Mouse (Mus musculus) limb, embryonic 15.5 days (tissue): ENCODE measurements around the gene Psmb10. TPM values are rescaled to one million over a fixed set of nuclear protein-coding genes. Genes with fewer than 3 reads are reported as not detected.
A peak's percentile ranks its signal among the peaks of the same experiment; 100 is the strongest.

Experiments
- ATAC-seq: fragments of 200-750 bp; cut with Nextera tagmentation; 2 replicates; pipeline ENCODE4 v1.8.0; 2017; ENCODE audit warnings: low read depth, moderate TSS enrichment; ENCODE audit not compliant: insufficient number of reproducible peaks, low FRiP score, low TSS enrichment
- H3K27ac ChIP-seq: fragments of 300-500 bp; sonication (generic); 2 replicates; pipeline ENCODE4 v1.5.1; 2015; ENCODE audit warnings: moderate library complexity, mild to moderate bottlenecking, inconsistent platforms
- H3K27me3 ChIP-seq: fragments of 300-500 bp; sonication (generic); 2 replicates; pipeline ENCODE4 v1.6.1; 2015; ENCODE audit warnings: inconsistent platforms
- H3K36me3 ChIP-seq: fragments of 300-500 bp; sonication (generic); 2 replicates; pipeline ENCODE4 v1.6.1; 2015; ENCODE audit warnings: inconsistent platforms
- H3K4me1 ChIP-seq: fragments of 300-500 bp; sonication (generic); 2 replicates; pipeline ENCODE4 v1.6.1; 2015; ENCODE audit warnings: inconsistent platforms
- H3K4me2 ChIP-seq: fragments of 300-500 bp; sonication (generic); 2 replicates; pipeline ENCODE4 v1.6.1; 2015; ENCODE audit warnings: mild to moderate bottlenecking, inconsistent platforms
- H3K4me3 ChIP-seq: fragments of 300-500 bp; sonication (generic); 2 replicates; pipeline ENCODE4 v1.5.1; 2015; ENCODE audit warnings: mild to moderate bottlenecking, inconsistent platforms
- H3K9ac ChIP-seq: fragments of 300-500 bp; sonication (generic); 2 replicates; pipeline ENCODE4 v1.6.1; 2015; ENCODE audit warnings: inconsistent platforms
- H3K9me3 ChIP-seq: fragments of 300-500 bp; sonication (generic); 2 replicates; pipeline ENCODE4 v1.6.1; 2016; ENCODE audit warnings: inconsistent platforms
- WGBS: fragments of 180-500 bp; shearing (Covaris S2); methylation state at CpG from one replicate; pipeline ENCODE4 v1.1.7; 2015; 5-methylcytosine and 5-hydroxymethylcytosine counted together
- polyA plus RNA-seq: library from polyadenylated mRNA; unstranded; fragments of >200 nt; fragmentation: Nextera tagmentation; extraction: Ambion mirVana; gene quantifications from 2 replicates; pipeline ENCODE4 v1.2.1, GENCODE M21; 2015

Gene Psmb10
- polyA plus RNA-seq, 1 experiment from 2014 or later: 30.0 TPM

DNA sequence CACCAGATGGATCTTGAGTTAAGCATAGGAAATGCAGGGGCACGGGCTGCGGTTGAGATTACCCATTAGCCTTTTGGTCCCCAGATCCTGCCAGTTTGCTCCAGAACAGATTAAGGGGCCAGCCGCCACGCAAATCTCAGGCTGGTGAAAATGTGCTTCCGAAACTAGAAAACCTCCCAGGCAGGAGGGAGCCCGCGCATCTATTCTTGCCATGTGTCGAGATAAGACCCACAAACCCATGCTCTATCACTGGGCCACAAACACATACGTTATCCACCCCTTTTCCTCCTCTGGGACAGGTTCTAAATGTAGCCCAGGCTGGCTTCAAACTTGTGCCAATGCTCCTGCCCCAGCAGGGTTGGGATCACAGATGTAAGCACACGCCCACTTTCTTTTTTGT is 23.3 kb upstream of the Psmb10 start:
- H3K4me1 ChIP-seq: peaks cover 54% of the 10 kb centered on the region
- no peak overlapping the region for H3K4me2 ChIP-seq
- H3K27ac ChIP-seq: no peak overlapping the region
- H3K9me3 ChIP-seq: no peaks in the 10 kb centered on the region
- no peaks in the 10 kb centered on the region for H3K27me3 ChIP-seq
- peaks cover 34% of the 10 kb centered on the region for H3K36me3 ChIP-seq
- no peak overlapping the region for H3K4me3 ChIP-seq
- no peak overlapping the region for H3K9ac ChIP-seq
- WGBS: 87% methylated on average over 10 of the region's 10 CpGs
- no peak for ATAC-seq

DNA sequence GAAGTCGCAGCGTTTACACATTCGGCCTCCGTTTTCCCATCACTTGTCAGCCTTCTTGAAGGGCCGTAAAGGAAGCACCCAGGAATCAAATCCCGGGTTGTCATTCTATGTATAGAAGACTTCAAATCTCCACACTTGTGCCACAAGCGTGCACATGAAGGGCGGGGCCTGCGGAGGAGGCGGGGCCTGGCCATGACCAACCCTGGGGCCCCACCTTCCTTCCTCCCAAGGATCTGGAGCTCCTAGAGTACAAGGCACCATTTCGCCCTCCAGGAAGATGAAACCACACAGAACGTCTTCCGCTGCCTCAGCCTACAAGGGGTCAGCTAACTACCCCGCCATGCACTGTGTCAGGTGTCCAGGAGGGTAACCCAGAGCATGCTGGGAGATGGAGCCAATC is 22.9 kb upstream of the Psmb10 start:
- Histone ChIP-seq H3K36me3 (peaks cover 38% of the 10 kb centered on the region), H3K9me3 (no peaks in the 10 kb centered on the region), H3K4me3 (no peak overlapping the region), H3K4me1 (peaks cover 51% of the 10 kb centered on the region), H3K9ac (no peak overlapping the region), H3K27ac (no peak overlapping the region), H3K27me3 (no peaks in the 10 kb centered on the region), H3K4me2 (no peak overlapping the region)
- no peak for ATAC-seq
- 77% methylated on average over 14 of the region's 14 CpGs for WGBS

DNA sequence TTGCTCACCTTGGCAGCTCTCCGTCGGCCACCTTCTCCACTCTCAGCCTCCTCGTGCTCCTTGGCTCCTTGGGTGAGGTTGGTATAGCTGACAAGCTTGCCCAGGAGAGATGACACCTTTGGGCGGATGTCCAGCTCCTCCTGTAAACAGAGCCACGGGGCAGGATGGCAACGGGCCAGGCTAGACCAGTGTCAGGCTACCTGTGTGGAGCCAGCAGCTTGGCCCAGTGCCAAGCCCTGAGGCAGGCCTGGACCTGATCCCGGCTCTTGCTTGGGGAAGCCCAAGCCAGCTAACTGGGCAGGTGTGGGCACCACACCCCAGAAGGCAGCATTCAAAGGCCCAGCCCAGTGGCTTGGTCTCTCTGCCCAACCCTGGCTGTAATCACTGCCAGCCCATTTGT is 21.1 kb upstream of the Psmb10 start:
- WGBS: 64% methylated on average over 7 of the region's 7 CpGs
- no peaks in the 10 kb centered on the region for H3K9me3 ChIP-seq
- peaks cover 42% of the 10 kb centered on the region for H3K4me1 ChIP-seq
- H3K36me3 ChIP-seq: peaks cover 51% of the 10 kb centered on the region
- H3K4me3 ChIP-seq: no peak overlapping the region
- no peak for ATAC-seq
- no peak overlapping the region for H3K4me2 ChIP-seq
- H3K27ac ChIP-seq: no peak overlapping the region
- no peak overlapping the region for H3K9ac ChIP-seq
- no peaks in the 10 kb centered on the region for H3K27me3 ChIP-seq

DNA sequence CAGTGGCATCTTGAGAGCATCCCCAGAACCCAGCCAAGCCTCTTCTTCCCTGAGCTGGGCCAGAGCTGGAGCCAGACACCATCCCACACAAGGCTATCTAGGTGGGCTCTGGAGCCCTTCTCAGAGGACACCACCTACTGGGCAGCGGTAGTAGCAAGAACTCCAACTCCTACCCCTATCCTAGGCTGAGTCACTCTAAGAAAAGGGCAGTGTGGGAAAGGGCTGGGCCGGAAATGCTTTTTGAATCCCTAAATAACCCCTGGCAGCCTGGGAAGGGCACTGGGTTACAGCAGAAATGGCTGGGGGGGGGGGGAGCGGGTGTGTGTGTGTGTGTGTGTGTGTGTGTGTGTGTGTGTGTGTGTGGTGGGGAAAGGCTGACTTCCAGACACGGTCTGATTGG is 19.6 kb upstream of the Psmb10 start:
- H3K9ac ChIP-seq: no peak overlapping the region
- no peak overlapping the region for H3K4me2 ChIP-seq
- H3K4me1 ChIP-seq: peaks cover 29% of the 10 kb centered on the region
- no peak overlapping the region for H3K27ac ChIP-seq
- no peaks in the 10 kb centered on the region for H3K27me3 ChIP-seq
- peaks cover 66% of the 10 kb centered on the region for H3K36me3 ChIP-seq
- H3K4me3 ChIP-seq: no peak overlapping the region
- no peaks in the 10 kb centered on the region for H3K9me3 ChIP-seq
- WGBS: 52% methylated on average over 3 of the region's 4 CpGs
- no peak for ATAC-seq

DNA sequence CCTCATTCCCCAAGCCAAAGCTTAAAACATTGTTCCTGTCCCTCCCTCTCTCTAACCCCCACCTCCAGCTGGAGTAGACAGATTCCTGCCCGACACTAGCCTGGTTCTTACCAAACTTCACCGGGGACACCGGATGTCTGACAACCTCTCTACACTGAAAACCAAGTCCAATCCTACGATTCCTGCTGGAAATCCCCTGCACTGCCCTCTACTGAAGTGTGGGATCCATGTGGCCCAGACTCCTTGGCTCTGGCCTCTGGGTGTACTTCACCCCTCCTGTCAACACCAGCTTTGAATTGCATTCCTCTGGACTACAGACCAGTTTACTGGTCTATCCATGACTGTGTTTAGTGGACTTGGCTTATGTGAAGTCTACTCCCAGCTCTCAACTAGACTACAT is 18.3 kb upstream of the Psmb10 start:
- H3K27ac ChIP-seq: no peak overlapping the region
- no peaks in the 10 kb centered on the region for H3K27me3 ChIP-seq
- no peak overlapping the region for H3K9ac ChIP-seq
- no peaks in the 10 kb centered on the region for H3K9me3 ChIP-seq
- no peak overlapping the region for H3K4me2 ChIP-seq
- peaks cover 77% of the 10 kb centered on the region for H3K36me3 ChIP-seq
- 84% methylated on average over 4 of the region's 4 CpGs for WGBS
- no peak for ATAC-seq
- peaks cover 23% of the 10 kb centered on the region for H3K4me1 ChIP-seq
- H3K4me3 ChIP-seq: no peak overlapping the region

DNA sequence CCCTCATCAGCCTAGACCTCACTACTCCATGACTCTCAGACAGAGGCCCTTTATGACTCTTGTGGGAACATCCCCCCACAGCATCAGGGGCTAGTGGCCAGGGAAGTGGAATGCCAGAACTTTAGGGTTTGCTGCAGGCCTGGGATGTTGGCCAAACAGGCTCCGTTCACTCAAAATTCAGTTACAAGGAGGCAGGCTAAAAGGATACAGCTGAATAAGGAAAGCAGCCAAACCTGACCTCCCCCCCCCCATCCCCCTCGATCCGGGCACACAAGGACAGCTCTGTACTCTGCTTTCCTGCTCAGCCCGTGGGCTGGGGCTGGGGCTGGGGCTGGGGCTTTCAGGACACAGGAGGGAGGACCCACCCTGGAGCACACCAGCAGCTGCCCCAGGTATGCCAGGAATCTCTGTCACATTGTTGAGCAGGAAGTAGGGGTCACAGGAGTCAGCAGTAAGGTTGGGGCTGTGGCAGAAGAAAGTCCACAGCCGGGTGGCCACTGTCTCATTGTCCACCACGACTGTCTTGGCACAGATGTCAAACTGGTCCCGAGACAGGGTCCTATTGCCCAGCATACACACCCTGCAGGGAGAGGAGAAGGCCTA is 12.9 kb upstream of the Psmb10 start:
- H3K4me2 ChIP-seq: no peak overlapping the region
- peaks cover 29% of the 10 kb centered on the region for H3K4me1 ChIP-seq
- no peak overlapping the region; the same call in 1 of the 2 replicates for H3K9ac ChIP-seq
- H3K36me3 ChIP-seq: peaks cover 90% of the 10 kb centered on the region
- WGBS: 25% methylated on average over 7 of the region's 7 CpGs
- H3K27me3 ChIP-seq: no peaks in the 10 kb centered on the region
- ATAC-seq: peak; percentile 83
- no peak overlapping the region for H3K4me3 ChIP-seq
- no peaks in the 10 kb centered on the region for H3K9me3 ChIP-seq
- peak overlapping the region; percentile 88 for H3K27ac ChIP-seq

DNA sequence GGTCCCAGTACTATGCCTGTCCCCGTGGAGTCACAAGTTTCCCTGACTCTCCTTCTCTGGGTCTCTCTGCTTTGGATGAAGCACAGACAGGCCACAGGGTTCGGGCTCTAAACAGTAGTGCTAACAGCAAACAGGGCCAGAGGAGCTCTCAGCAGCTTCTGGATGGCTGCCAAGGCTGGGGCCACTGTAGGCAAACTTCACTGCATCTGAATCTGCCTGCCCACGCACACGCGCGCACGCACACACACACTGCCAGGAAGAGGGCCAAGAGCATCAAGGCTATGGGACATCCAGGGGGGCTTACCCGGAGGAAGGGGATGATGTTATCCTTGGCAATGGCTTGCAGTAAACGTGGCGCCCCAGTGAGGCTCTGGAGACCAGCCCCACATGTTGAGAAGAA is 11.1 kb upstream of the Psmb10 start:
- no peak overlapping the region for H3K9ac ChIP-seq
- H3K36me3 ChIP-seq: peaks cover 94% of the 10 kb centered on the region
- no peaks in the 10 kb centered on the region for H3K27me3 ChIP-seq
- no peaks in the 10 kb centered on the region for H3K9me3 ChIP-seq
- WGBS: 64% methylated on average over 10 of the region's 10 CpGs
- peak overlapping the region; percentile 33; the same call in 1 of the 2 replicates for H3K27ac ChIP-seq
- H3K4me1 ChIP-seq: peaks cover 29% of the 10 kb centered on the region
- no peak overlapping the region for H3K4me2 ChIP-seq
- ATAC-seq: peak; percentile 12; the same call in 1 of the 2 replicates
- no peak overlapping the region for H3K4me3 ChIP-seq

DNA sequence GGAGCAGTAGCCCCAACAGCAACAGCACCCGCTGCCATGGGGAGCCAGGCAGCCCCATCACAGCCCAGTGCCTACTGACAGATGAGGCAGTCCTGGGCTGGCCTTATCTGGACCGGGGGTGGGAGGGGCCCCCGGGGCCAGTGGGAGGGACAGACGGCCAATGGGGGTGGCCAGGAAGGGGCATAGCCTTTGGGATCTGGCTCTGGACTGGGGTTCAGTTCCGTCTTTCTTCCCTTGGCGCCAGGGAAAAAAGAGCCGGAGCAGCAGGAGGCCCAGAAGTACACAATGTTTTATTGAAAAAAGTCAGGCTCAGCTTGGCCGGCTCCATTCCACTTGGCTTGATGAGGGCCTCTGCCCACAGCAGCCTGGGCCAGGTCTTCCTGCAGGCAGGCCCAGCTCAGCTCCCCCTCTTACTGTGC is 5.1 kb upstream of the Psmb10 start, which contains the start of gene Lcat:
Gene Lcat, minus strand, starts transcription at position 62 of the 419 bp plus-strand sequence.
- H3K9me3 ChIP-seq: no peaks in the 10 kb centered on the region
- no peak within 1 kb of the TSS for H3K4me3 ChIP-seq
- peaks cover 5% of the 10 kb centered on the region; the same call in 1 of the 2 replicates for H3K4me1 ChIP-seq
- no peak within 1 kb of the TSS for H3K9ac ChIP-seq
- H3K27ac ChIP-seq: no peak within 1 kb of the TSS
- H3K4me2 ChIP-seq: no peak within 1 kb of the TSS
- no peaks in the 10 kb centered on the region for H3K27me3 ChIP-seq
- peaks cover 84% of the 10 kb centered on the region for H3K36me3 ChIP-seq
- no peak for ATAC-seq
- WGBS: 84% methylated on average over 8 of the region's 8 CpGs

DNA sequence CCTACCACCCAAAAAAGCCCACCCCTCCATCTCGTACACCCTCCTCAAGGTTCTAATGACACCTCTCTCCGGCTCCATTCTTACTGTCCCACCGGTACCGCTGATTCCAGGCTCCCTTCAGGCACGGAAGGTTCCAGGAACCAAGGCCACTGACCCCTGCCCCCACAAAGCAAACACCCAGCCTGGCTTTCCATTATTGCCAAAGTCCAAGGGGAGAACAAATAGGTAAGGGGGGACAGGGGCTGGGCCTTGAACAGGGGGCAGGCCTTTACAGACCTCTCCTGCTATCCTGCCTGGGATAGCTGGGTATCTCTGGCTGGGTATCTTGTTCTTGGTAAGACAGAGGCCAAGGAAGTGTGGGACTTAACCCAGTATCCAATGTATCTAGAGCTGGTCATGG is 4.3 kb upstream of the Psmb10 start:
- Histone ChIP-seq H3K4me2 (no peak overlapping the region), H3K27ac (no peak overlapping the region), H3K9ac (no peak overlapping the region), H3K4me3 (no peak overlapping the region), H3K9me3 (no peaks in the 10 kb centered on the region), H3K36me3 (peaks cover 76% of the 10 kb centered on the region), H3K27me3 (no peaks in the 10 kb centered on the region), H3K4me1 (peaks cover 10% of the 10 kb centered on the region)
- no peak for ATAC-seq
- WGBS: 94% methylated on average over 5 of the region's 5 CpGs

DNA sequence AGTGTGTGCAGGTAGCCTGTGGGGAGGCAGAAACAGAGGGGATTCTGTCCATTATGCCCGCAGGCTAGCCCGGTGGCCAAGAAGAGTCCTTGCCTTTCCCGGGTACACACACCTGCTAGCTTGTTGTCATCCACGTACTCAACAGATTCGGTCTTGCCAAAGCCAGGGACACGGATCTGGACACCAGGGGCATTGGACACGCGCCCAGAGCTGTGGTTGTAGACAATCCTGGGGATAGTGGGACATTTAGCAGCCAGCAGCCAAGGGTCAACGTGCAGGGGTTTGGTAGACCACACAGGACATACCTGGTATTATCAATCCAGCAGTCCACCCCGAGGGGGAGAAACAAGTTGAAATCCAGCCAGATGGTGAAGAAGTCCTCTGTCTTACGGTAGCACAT is 3.8 kb upstream of the Psmb10 start:
- Histone ChIP-seq H3K9me3 (no peaks in the 10 kb centered on the region), H3K4me3 (no peak overlapping the region), H3K27me3 (no peaks in the 10 kb centered on the region), H3K4me1 (peaks cover 10% of the 10 kb centered on the region), H3K9ac (no peak overlapping the region), H3K4me2 (no peak overlapping the region), H3K36me3 (peaks cover 71% of the 10 kb centered on the region), H3K27ac (no peak overlapping the region)
- 90% methylated on average over 11 of the region's 11 CpGs for WGBS
- ATAC-seq: no peak

DNA sequence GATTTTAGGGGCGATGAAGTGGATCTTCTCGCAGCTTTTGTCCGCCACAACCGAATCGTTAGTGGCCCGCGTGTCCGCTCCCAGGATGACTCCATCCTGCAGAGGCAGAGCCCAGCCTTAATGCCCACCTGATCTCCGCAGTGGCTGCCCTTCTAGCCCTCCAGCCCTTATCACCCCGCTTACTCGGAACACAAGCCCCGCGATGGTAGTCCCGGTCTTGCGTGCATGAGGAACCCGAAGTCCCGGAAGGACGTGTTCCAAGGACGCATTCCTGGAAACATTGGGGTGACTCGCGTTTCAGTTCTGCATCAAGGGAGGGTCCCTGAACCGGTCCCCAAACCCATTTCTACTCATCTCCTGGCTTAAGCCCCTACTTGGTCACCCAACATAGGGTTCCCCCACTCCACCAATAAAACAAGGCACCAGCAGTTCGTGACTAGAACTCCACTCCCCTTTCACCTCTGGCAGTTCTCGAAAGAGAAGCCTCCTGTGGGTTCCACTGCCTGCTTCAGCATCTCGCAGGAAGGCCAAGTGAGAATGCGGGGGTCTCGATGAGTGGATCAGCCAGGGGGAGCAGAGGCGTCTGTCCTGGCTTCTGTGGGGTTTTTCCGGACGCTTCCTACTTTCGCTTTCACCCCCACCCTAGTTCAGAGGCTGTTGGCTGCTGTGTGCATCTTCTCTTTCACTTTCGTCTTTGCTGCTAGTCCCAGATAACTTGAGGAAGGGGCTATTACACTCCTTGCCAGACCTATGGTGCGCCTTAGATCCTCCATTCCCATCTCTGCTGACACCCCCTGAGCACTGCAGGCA is 543 bp downstream of the Psmb10 start:
- peaks cover 25% of the 10 kb centered on the region for H3K4me1 ChIP-seq
- no peak for ATAC-seq
- WGBS: under 1% methylated on average over 33 of the region's 33 CpGs
- no peaks in the 10 kb centered on the region for H3K9me3 ChIP-seq
- H3K36me3 ChIP-seq: peaks cover 41% of the 10 kb centered on the region
- peak overlapping the region; percentile 67 for H3K4me3 ChIP-seq
- H3K27me3 ChIP-seq: no peaks in the 10 kb centered on the region
- peak overlapping the region; percentile 65 for H3K9ac ChIP-seq
- peak overlapping the region; percentile 93 for H3K4me2 ChIP-seq
- peak overlapping the region; percentile 79 for H3K27ac ChIP-seq

DNA sequence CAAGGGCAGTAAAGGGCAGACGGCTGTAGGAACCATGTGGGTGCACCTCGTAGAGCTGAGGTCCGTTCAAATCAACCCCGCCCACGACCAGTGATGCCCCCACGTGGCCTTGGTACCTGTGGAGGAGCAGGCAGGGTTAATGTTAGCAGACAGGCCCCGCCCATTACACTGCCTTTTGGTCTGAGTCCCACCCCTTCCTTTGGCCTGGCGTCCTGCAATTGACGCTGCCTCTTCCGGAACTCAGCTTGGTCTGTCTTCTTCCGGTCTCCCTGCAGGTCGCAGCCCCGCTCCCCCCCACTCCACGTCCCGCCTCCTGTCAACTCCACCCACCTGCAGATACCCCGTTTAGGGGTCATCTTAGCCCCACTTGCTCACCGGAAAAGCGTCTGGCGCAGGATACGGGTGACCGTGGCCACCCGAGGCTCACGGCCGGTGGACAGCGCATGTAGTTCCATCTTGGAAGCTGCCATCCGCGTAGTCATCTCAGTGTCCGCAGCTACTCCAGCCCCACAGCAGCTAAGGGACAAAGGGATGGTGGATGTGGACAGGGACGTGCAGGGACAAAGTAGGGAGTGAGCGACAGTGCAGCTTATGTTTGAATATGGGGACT is 1.3 kb downstream of the Psmb10 start:
- Histone ChIP-seq H3K9ac (peak overlapping the region; percentile 65), H3K36me3 (peaks cover 41% of the 10 kb centered on the region), H3K27me3 (no peaks in the 10 kb centered on the region), H3K4me3 (peak overlapping the region; percentile 67), H3K9me3 (no peaks in the 10 kb centered on the region), H3K4me2 (peak overlapping the region; percentile 93), H3K27ac (peak overlapping the region; percentile 79), H3K4me1 (peaks cover 25% of the 10 kb centered on the region)
- ATAC-seq: peak; percentile 82
- under 1% methylated on average over 30 of the region's 30 CpGs for WGBS
